Comparison of ENCODE assay signal across 9 mouse cellular contexts in genomic region chr17:84865158-84865557, GRCm38 (mm10).
DNase-seq lines count a peak whose midpoint lies in the region.
"Had no signal": no experiment of that assay in that cellular context is flagged by ENCODE, and none has a peak within 500 bp of the region (broad histone marks: within the 10 kb centered on the region; RNA-seq: fewer than 3 reads in every experiment).

No protein-coding gene starts in this region.

- intact Hi-C loops in left cerebral cortex, postnatal 36 days (cut with DNase I), result no loop called here

- DNase-seq in left cerebral cortex, adult 11 months (ENCODE audit: low spot score), result peak; percentile 51
- DNase-seq in left cerebral cortex, postnatal 36 days (ENCODE audit: low spot score in 2 of 2), result no peak
- peak; percentile 83 for DNase-seq in cerebellum, adult 11-12 months
- peak; percentile 43 for DNase-seq in gastrocnemius, postnatal 25 days
- DNase-seq in layer of hippocampus, postnatal 36 days, result peak; percentile 27 to 32
- DNase-seq in thymus, adult 18-20 months, result no peak
- DNase-seq in kidney, postnatal 14 days, result no peak
- DNase-seq: kidney, adult 9 months; spleen, adult 18-20 months had no signal

Comparison
In these comparisons a context has a peak if more than half of its experiments do, and no peak if none do; other contexts are left out.
1. DNase-seq: peak in left cerebral cortex, adult 11 months (single experiment), cerebellum, adult 11-12 months (single experiment), gastrocnemius, postnatal 25 days (single experiment) and layer of hippocampus, postnatal 36 days (2 of 2); none in left cerebral cortex, postnatal 36 days (0 of 2), thymus, adult 18-20 months (0 of 2) and kidney, postnatal 14 days (single experiment).